Mouse (Mus musculus) lung, adult 18-20 months (tissue): ENCODE measurements at regions not wholly inside any gene's neighbourhood (a gene's known extent, or its start where the extent isn't known, plus 50 kb on each side); places are given as distances from the start of the nearest gene placed in this dataset.

Source experiments
- DNase-seq, 2 experiments: peaks; one replicate each; pipeline ENCODE4 v3.0.0; 2022; ENCODE audit warnings: mixed read lengths in 2 of 2

DNA sequence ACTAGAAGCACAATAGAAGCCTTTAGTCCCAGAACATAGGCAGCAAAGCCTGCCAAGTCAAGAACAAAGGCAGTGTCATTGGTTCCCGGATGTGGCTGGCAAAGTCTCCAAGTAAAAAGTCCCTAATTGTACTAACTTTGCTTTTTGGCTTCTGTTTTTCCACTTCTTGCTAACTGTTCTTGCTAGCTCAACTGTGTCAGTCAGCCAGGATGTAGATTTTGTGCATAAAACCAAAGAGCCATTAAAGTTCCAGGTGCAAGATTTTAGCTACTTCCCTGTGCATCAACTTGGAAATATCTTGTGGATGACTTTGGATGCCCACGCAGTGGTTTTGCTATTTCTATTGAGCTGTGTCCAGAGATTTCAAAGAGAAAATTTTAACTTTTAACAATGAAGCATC lies 560.0 kb upstream of the B3galt2 start:
- DNase-seq = no peak

DNA sequence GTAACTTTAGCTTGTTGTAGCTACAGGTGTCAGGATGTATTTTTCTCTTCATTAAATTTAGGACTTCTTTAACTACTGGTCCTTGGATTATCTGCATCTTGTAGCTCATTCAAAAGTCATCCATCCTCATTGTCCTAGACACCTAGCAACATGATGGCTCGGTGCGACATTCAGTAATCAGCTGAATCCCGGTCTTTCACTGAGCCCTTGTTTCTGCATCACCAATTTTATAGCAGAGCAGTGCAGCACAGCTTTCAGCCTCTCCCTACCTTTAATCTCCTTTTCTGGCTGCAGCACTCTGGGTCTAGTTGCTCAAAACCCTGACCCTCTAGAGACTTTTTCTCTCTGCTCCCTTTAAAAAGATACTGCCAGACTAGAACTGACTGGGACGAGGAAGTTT lies 543.6 kb upstream of the B3galt2 start:
- no peak for DNase-seq

DNA sequence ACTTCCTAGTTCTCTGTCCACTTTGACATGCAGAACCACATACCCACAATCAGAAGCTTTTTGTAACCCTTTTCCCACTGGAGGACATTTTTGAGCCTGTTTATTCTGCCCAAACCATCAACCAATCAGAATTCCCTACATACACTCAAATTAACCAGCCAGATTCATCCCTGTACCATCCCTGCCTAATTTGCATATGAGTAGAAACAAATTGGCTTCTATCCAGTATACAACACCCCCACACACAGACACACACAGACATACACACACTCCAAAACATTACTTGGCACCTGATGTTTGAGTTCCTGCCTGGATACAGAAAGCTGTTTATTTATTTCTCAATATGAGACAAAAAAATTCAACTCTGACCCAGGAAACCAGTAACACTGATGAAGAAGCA lies 542.2 kb upstream of the B3galt2 start:
- DNase-seq = no peak

DNA sequence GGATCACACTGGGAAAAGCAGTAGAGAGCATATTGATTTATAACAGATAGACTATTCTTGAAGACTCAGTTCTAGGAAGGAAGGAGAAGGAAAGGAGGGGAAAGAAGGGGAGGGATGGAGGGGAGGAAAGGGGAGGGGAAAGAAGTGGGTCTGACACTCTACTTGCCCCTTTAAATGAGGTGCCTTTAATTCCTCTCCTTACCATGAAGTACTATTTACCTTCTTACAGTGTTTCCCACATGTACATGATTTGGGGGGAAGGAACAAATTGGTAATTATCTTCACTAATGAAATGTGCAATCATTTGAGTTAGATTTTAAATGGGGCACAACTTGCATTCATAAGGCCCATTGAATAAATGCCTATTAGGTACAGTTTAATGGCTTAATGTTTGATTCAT lies 518.3 kb upstream of the B3galt2 start:
- no peak for DNase-seq

DNA sequence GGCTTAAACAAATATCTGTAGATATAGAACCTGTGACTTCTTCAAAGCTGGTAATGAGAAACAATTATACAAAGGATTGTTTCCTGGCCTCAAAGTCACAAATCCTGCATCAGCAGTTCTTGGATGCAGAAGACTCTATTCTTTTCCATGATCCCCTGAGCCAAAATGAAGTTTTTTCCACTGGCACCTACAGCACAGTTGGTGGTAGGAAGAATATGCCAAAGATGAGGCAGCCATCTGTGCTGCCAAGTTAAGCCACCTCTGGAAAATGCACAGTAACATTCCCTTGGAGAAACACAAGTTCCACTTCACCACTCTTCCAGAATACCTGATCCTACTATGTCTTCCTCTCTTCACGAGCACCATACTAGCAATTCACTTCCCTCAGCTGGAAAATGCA lies 510.2 kb upstream of the B3galt2 start:
- no peak for DNase-seq

DNA sequence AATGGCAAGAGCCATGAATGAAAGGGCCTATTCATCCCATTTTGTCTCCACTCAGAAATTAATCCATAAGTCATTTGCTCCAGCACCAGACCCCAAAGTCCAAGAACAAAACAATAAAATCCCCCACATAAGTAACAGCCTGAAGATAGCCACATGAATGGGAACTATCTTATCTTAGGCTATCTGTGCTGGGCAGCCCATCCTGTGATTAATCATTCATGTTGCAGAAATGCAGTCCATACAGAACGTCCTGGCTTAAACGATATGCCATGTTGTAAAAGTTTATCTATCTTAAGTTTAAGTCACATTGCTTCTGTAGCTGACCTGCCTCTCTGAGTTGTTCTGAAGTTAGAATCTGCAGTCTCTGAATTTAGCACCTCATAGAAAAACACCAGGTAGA lies 507.7 kb upstream of the B3galt2 start:
- no peak for DNase-seq

DNA sequence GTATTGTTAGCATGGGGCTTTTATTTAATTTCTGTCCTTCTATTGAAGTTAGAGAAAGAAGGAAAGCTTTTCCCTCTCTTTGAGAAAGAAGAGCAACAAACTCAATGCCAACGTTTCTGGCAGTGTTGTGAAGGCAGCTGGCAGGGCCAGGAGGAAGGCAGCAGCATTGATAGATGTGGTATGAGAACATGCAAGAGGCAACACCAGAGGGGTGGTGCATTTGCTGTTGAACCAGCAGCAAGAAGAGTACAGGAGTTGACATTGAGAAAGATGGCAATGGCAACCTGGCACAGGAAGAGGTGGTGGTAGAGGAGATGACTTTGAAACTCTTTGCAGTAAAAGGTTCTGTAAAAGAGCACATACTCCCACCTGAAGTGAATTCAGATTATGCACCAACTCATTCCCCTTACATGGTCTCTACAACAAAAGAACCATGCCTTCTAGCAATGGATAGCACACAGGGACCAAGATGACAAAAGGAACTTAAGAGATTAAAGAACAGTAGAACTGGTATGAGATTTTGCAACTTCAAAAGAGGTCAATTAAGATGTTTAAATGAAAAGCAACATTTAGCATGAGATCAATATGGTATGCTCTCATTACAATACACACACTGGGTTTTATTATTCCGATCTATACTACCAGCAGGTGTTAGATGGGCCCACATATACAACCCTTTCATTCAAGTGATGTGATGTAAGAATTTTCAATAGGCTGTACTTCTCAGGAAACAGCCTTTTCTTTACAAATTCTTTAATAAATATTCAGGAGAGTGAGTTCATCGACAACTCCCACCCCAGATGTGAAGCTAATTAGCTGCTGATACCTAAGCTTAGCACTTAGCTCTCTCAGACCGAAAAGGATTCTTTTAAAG lies 495.1 kb upstream of the B3galt2 start:
- no peak for DNase-seq

DNA sequence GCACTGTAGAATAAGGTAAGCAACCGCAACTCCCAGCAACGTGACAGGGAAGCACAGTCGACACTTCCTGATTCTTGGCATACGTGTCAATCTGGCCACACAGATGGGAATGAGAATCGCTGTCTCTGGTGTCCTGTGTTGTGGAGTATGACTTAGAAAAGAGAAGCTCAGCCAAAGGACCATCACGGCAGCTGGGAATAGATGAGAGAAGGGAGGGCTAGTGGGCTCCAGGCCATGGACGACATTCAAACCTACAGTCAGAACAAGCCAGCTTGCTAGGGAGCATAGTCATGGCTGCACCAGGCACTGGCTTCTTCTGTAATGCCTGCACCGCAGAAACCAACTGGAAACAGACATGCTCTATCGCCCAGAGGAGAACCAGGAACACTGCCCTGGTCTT lies 469.2 kb upstream of the B3galt2 start:
- DNase-seq = no peak

DNA sequence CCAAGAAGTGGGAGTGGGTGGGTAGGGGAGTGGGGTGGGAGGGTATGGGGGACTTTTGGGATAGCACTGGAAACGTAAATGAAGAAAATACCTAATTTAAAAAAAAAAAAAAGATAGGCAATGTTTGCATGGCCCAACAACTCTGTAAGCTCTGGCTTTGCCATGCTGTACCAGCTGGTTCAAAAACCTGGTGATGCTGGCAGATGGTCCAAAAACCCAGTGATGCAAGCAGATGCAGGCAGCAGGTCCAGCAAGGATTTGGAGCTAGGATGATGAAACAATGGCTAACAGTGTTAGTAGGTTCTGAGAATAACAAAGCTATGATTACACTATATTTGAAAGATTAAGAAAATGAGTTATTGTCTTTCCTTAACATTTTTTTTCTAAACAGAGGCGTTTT lies 466.6 kb upstream of the B3galt2 start:
- DNase-seq = no peak

DNA sequence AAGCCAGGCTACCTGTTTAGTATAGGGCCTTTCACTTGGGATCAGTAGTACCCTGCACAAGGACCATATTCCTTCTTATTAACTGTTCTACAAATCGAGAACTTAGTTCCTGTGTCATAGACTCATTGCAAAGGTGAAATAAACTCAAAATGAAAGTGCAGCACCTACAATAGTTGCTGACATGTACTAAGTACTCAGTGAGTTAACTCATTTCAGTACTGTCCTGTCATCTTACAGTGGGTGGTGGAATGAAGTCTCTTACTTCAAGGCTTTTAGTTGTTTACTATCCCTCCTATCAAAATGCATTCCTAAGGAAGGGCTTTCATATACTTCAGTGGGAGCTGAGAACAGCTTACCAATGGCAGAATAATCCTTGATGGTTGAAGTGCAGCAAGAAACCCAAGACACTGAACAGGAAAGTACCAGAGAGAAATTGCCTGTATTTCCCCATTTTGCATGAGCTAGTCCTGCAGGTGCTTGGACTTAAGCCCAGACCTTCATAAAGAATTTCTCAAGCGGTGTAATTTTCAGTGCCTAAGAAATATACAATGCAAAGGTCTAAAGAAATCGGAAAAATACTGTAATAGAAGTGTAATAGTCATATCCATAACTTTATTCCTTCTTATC lies 448.2 kb upstream of the B3galt2 start:
- DNase-seq = no peak

DNA sequence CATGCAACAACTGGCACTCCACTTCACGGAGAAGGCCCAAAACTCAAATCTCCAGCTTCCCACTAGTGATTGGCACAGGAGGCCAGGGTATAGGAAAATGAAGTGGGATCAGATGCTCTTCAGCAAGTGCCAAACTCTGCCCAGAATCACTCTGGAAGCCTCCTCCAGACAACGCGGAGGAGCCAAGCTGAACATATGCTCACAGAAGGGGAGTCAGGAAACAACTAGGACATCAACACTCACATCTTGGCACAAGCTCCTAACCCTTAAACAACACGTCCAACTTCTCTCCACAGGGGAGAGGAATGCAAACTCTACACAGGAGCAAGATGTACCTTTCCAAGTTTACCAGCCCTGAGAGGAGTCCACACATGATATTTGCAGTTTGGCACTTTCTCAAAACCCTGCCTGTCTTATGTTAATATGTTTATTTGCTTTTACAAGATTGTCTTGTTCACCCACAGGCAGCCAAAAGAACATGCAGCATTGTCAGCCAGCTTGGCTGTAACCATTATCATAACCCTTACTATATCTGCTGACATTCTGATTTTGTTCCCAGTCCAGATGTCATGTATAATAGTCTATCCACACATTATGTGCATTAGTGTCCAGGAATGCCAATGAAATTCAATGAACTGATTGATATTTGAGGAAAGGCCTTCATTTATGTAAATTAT lies 440.1 kb upstream of the B3galt2 start:
- DNase-seq = no peak

DNA sequence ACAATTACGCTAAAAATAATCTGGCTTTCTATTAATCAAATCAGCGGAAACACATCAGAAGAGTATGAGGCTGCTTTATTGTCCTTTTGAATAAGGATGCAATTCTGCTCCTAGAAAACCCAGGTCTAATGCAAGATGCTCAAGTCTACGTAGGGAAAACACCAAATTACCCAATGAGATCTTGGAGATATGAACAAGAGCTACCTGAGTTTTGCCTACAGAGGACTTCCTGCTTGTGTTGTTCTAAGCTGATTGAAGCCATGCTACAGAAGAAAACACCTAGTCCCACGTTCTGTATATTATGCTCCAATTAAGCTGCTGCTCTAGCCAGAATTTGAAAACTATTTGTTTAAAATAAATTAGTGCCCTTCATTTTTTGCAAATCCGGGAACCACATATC lies 439.5 kb upstream of the B3galt2 start:
- DNase-seq = no peak

DNA sequence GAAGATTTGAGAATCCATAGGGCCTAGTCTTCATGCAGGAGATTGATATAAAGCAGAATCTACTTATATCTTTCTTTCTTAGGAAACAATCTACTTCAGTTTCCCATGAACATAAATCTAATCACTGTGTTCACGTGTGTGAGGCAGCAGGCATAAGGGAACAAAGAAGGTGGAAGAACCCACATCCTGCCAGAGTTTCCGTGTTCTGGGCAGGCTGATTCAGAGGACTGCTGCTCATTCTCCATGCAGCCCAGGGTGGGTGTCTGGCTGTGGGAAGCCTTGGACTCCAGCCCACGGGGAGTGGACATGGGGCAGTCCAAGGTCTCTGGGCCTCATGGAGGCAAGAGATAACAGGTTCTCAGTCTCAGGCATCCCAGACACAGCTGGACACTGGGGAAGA lies 438.3 kb upstream of the B3galt2 start:
- no peak for DNase-seq

DNA sequence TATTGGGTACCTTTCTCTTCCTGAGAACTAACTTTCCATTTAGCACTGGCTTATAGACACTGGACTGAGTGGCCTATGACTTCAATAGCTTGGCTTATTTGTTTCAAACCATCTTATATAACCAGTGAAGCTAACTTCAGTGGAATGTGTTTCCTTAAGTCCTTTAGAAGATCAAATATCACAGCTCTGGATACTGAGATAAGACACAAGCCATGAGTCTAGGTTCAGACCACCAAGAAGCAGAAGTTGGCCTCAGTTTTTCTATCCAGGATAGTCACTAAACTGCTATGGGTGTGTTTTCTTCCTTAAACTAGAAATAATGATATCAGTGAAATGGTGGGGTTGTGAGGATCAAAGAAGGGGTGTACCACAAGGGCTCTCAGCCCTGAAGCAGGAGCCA lies 436.4 kb upstream of the B3galt2 start:
- no peak for DNase-seq

DNA sequence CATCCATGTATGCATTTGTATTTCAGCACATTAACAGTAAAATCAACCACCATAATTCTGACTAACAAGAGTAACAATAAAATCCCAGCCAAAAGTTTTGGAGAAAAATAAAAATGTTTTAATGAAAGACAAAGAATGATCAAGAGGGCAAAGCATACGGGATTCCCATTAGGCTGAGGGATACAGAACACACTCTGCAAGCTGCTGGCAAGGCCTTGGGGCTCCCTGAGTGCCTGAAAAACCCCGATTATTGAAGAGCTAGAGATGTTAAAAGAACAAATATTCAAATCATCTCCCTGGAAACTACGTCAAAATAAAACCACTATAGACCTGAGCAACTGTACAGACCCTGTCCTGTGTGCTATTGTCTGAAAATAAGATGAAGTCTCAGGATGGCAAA lies 433.5 kb upstream of the B3galt2 start:
- no peak for DNase-seq

DNA sequence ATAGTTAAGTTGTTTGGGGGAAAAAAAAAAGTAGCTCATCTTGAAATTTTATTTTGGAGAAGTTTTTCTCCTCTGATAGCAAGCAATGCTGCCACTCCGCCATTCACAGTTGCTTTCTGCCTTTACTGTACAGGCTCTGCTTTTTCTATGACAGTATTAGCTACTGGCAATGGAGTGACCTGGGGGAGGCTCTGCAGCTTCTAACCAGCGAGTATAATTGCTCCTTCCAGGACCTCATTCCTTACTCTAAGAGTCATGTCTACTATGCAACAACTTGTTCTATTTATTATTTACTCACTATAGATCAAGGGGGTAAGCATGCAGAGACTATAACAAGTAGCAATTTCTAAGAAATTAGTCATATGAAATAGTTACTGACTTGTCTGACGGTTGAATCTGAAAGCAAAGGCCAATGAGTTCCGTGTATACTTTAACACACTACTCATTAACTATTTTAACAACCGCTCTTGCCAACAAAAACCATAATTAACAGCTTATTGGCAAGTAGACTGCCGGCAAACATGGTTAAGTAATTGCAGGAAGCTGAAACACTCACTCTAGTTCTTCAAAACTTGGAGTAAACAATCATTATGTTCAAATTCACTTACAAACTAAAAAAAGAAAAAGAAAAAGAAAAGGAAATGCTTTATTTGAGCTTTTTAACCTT lies 432.9 kb upstream of the B3galt2 start:
- no peak for DNase-seq

DNA sequence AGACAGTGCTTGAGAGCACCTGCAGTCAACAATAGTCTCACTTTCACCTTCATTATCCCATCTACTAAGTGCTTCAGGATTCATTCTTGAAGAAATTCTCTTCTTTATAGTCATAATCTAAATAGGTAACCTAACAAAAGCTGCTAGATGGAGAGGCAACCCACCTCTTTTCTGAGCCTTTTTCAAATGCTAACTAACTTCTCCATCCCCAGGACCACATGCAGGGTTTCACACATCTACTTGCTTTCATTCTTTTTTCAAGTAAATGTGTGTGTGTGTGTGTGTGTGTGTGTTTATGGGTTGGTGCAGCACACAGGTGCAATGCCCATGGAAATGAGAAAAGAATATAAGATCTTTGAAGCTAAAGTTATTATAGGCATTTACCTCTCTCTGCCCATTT lies 423.1 kb upstream of the B3galt2 start:
- no peak for DNase-seq

DNA sequence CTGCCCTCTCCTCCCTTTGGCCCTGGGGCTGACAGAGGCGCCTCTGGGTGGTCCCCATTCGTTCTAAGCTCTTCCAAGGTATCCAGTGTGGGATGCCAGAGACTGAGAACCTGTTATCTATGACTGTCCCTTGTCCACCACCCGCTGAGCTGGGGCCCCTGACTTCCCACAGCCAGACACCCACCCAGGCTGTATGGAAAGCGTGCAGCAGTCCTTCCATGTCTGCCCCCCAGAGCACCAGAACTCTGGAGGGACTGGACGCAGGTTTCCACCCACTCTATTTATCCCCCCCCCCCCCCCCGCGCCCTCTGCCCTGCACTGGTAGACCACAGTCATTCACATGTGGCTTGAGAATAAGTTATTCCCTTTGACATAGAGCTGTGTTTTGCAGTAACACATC lies 408.5 kb upstream of the B3galt2 start:
- DNase-seq = no peak

DNA sequence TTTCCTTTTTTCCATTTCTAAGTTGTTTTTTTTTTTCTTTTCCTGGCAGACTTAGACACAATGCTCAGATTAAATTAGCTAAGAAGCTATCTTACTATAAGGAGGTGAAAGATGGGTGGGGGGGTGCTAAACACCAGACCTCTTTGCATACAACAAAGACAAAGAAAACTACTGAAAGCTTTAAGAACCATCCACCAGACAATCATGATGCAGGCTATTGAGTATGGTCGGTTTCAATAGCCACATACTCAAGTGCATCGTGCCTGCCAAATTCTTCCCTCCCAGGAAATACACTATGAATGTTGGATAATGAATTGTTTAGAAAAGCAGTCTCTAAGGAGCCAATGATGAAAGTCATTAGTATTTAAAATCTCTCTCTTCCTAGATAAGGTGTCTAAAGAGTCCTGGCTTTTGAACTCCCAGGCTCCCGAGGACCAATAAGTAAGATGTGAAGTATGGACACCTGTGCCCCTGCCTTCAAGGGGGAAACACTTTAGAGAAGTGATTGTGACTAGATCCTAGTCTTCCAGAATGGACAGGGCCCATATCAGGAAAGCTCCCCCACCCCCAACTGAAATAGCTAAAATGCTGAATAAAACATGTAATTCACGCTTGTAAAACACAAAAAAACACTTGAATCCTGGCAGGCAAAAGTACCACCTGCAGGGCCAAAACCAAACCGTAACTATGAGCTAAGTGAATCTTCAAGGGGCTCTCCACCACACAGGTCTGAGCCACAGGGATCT lies 381.8 kb upstream of the B3galt2 start:
- DNase-seq = no peak

DNA sequence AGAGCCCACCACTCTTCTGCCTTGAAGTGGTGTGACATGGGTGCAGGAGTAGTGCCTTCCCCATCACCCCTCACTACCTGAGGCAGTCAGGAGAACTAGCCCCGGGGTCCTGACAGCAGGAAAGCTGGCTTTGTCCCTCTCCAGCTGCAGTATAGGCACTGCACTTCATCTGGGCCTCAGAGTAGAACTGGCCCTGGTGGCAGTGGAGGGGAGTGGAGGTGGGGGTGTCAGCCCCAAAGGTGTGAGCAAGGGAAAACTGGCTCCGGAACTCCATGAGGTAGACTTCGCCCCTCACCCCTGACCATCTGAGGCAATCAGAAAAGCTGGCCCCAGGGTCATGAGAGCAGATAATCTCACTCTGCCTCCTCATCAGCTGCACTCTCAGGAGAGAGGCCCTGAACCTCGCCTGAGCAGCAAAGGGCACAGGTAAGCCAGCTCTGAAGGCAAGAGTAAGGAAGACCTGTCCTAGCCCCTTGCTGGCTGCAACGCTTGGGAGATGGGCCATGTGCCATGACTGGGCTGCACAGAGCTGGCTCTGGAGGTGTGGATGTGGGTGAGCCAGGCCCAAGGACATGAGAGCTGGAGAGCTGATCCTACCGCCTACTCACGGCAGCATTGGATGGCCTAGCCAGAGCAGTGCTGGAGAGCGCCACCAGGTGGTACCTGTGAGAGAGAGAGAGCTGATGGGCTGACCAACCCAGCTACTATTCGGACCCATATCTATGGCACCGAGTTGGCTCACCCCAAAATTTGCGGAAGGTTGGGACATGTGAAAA lies 377.0 kb upstream of the B3galt2 start:
- DNase-seq = no peak

DNA sequence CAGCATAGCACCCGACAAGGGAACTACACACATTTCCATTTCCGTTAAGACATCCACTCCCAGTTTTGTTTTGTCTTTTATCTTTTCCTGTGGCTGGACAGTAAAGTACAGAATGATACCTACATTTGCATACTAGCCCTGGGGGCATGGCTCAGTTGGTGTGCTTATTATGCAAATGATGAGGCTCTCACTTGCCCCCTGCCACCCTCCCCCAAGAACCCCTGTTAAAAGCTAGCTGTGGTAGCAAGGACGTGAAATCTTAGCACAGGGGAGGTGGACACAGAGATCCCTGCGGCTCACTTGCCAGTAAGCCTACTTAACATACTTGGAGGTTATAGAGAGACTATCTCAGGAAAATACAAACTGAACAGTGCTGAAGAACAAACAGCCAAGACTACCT lies 375.2 kb upstream of the B3galt2 start:
- DNase-seq = no peak
